Comparison of ENCODE assay signal across 18 mouse cellular contexts in genomic region chr11:88295298-88295697, GRCm38 (mm10). TPM values are rescaled to one million over a fixed set of nuclear protein-coding genes. Genes with fewer than 3 reads are reported as not detected.
DNase-seq lines count a peak whose midpoint lies in the region; ATAC-seq and TF ChIP-seq lines count a peak whose summit lies in the region.
"Had no signal": no experiment of that assay in that cellular context is flagged by ENCODE, and none has a peak within 500 bp of the region (broad histone marks: within the 10 kb centered on the region; RNA-seq: fewer than 3 reads in every experiment).

No protein-coding gene starts in this region.

- no peak for DNase-seq in testis, postnatal 10 days (ENCODE audit: low spot score)
- peak; percentile 63 to 77 for DNase-seq in kidney, postnatal 25 days
- no peak for DNase-seq in retina, postnatal 1 day
- DNase-seq in urinary bladder, postnatal 4 days (ENCODE audit: low spot score in 2 of 2), result no peak
- DNase-seq: adrenal gland, adult 2 months; B cell, adult 2 months; cerebellum, adult 8-10 months; gastrocnemius, postnatal 14 days; lung, adult 2 months; thymus, postnatal 14 days had no signal

- no peak overlapping the region for H3K4me3 ChIP-seq in intestine, embryonic 15.5 days (replicated peaks)
- H3K4me3 ChIP-seq in intestine, postnatal 0 days (ENCODE audit: low read depth, low read length), result no peak overlapping the region
- peak overlapping the region; percentile 83 for H3K4me3 ChIP-seq in testis, adult 2 months (ENCODE audit: control insufficient read depth, low read depth, low read length)
- H3K4me3 ChIP-seq: erythroblast, embryonic 14.5 days; heart, embryonic 12.5 days; myocyte had no signal

- 51% methylated on average over 5 of the region's 5 CpGs for WGBS in intestine, embryonic 15.5 days
- 42% methylated on average over 5 of the region's 5 CpGs for WGBS in intestine, postnatal 0 days

- no peak overlapping the region for H3K4me2 ChIP-seq in intestine, embryonic 15.5 days (replicated peaks)
- H3K4me2 ChIP-seq in intestine, postnatal 0 days (replicated peaks; ENCODE audit: low read depth), result no peak overlapping the region

- no peaks in the 10 kb centered on the region for H3K9me3 ChIP-seq in intestine, embryonic 15.5 days
- H3K9me3 ChIP-seq in intestine, postnatal 0 days (ENCODE audit: control insufficient read depth), result no peaks in the 10 kb centered on the region
- H3K9me3 ChIP-seq: heart, embryonic 12.5 days had no signal

- H3K27ac ChIP-seq in intestine, embryonic 15.5 days, result no peak overlapping the region
- H3K27ac ChIP-seq in intestine, postnatal 0 days (ENCODE audit: low read depth, low read length), result no peak overlapping the region
- H3K27ac ChIP-seq in testis, adult 2 months (ENCODE audit: control insufficient read depth, insufficient read depth, low read depth, low read length), result no peak overlapping the region
- H3K27ac ChIP-seq: macrophage had no signal

- no peak for TF ChIP-seq CTCF in intestine, postnatal 0 days (IDR thresholded peaks at IDR 0.05; ENCODE audit: low read depth)
- no peak for TF ChIP-seq CTCF in testis, adult 2 months (IDR thresholded peaks at IDR 0.05; ENCODE audit: control insufficient read depth, insufficient read depth, insufficient replicate concordance, low read depth, low read length)

- ATAC-seq in intestine, embryonic 15.5 days, result peak; percentile 62
- ATAC-seq in intestine, postnatal 0 days, result no peak

- TF ChIP-seq POLR2A in testis, adult 2 months (IDR thresholded peaks at IDR 0.05; ENCODE audit: control insufficient read depth, low read depth, low read length), result no peak

- no peaks in the 10 kb centered on the region for H3K36me3 ChIP-seq in intestine, embryonic 15.5 days
- H3K36me3 ChIP-seq in intestine, postnatal 0 days (ENCODE audit: control insufficient read depth, insufficient read depth), result no peaks in the 10 kb centered on the region
- no peaks in the 10 kb centered on the region for H3K36me3 ChIP-seq in testis, adult 2 months (ENCODE audit: control insufficient read depth, insufficient read depth, low read length)
- H3K36me3 ChIP-seq: heart, embryonic 12.5 days had no signal

- H3K27me3 ChIP-seq in intestine, embryonic 15.5 days (replicated peaks), result no peaks in the 10 kb centered on the region
- no peaks in the 10 kb centered on the region for H3K27me3 ChIP-seq in intestine, postnatal 0 days (replicated peaks; ENCODE audit: control insufficient read depth, insufficient read depth, low read length)
- no peaks in the 10 kb centered on the region for H3K27me3 ChIP-seq in testis, adult 2 months (ENCODE audit: control insufficient read depth, insufficient read depth, low read length)
- H3K27me3 ChIP-seq: heart, embryonic 12.5 days had no signal

- H3K4me1 ChIP-seq in intestine, embryonic 15.5 days (replicated peaks), result peaks cover 6% of the 10 kb centered on the region
- H3K4me1 ChIP-seq in intestine, postnatal 0 days (replicated peaks; ENCODE audit: control insufficient read depth, insufficient read depth, low read length), result no peaks in the 10 kb centered on the region
- H3K4me1 ChIP-seq in testis, adult 2 months (ENCODE audit: control insufficient read depth, insufficient read depth, low read length), result peaks cover 4% of the 10 kb centered on the region; the same call in 1 of the 2 replicates

- H3K9ac ChIP-seq in intestine, embryonic 15.5 days, result no peak overlapping the region
- H3K9ac ChIP-seq in intestine, postnatal 0 days (ENCODE audit: low read depth, low read length), result no peak overlapping the region
- H3K9ac ChIP-seq: heart, embryonic 12.5 days had no signal

RNA-seq across cellular contexts. Expression of gene Ccdc182, which starts 1.4 kb away (rescaled TPM):
- polyA plus RNA-seq in intestine, embryonic 15.5 days (2015; fragmentation: Nextera tagmentation; extraction: Ambion mirVana), result not detected in 2 replicates
- not detected in 2 replicates for polyA plus RNA-seq in intestine, postnatal 0 days (2015; fragmentation: Nextera tagmentation; extraction: Ambion mirVana)
- 33.9 and 38.2 TPM in 2 replicates for polyA plus RNA-seq in testis, adult 2 months (2012; rRNA removed)
- polyA plus RNA-seq: adrenal gland, adult 2 months; erythroblast, embryonic 14.5 days; heart, embryonic 12.5 days; lung, adult 2 months; macrophage; myocyte; stomach, embryonic 14.5 days had no signal

Comparison
In these comparisons a context has a peak if more than half of its experiments do, and no peak if none do; other contexts are left out.
1. DNase-seq: peak in kidney, postnatal 25 days (2 of 2); none in testis, postnatal 10 days (single experiment), retina, postnatal 1 day (single experiment) and urinary bladder, postnatal 4 days (0 of 2).
2. RNA of gene Ccdc182, which starts 1.4 kb away (polyA plus RNA-seq): 33.9 to 38.2 TPM in testis, adult 2 months; not detected in intestine, embryonic 15.5 days and not detected in intestine, postnatal 0 days; every median in the first group is over 10 times any median in the second.